Mouse (Mus musculus) forebrain, embryonic 10.5 days (tissue): ENCODE data around the gene Ckmt2. TPM values are rescaled to one million over a fixed set of nuclear protein-coding genes. Genes with fewer than 3 reads are reported as not detected.

Experiments
- DNase-seq: peaks from one replicate; pipeline ENCODE4 v3.0.0-alpha.2; 2017; ENCODE audit warnings: low spot score; ENCODE audit errors: extremely low spot score
- H3K27ac ChIP-seq: fragments of 300-500 bp; sonication (generic); 2 replicates; pipeline ENCODE4 v1.5.1; 2016; ENCODE audit warnings: mild to moderate bottlenecking
- H3K27me3 ChIP-seq: fragments of 300-500 bp; sonication (generic); 2 replicates; pipeline ENCODE4 v1.6.1; 2016; ENCODE audit warnings: mild to moderate bottlenecking; ENCODE audit not compliant: poor library complexity, severe bottlenecking
- H3K36me3 ChIP-seq: fragments of 300-500 bp; sonication (generic); replicated peaks from 2 replicates; pipeline ENCODE4 v1.6.1; 2016; ENCODE audit warnings: mild to moderate bottlenecking, moderate library complexity
- H3K4me1 ChIP-seq: fragments of 300-500 bp; sonication (generic); 2 replicates; pipeline ENCODE4 v1.6.1; 2016
- H3K4me3 ChIP-seq: fragments of 300-500 bp; sonication (generic); 2 replicates; pipeline ENCODE4 v1.5.1; 2016; ENCODE audit warnings: mild to moderate bottlenecking, moderate library complexity
- H3K9me3 ChIP-seq: fragments of 300-500 bp; sonication (generic); 2 replicates; pipeline ENCODE4 v1.6.1; 2016; ENCODE audit warnings: mild to moderate bottlenecking, moderate library complexity
- WGBS: fragments of 180-500 bp; shearing (Covaris S2); methylation state at CpG from one replicate; pipeline ENCODE4 v1.1.7; 2016; 5-methylcytosine and 5-hydroxymethylcytosine counted together
- polyA plus RNA-seq: library from polyadenylated mRNA; unstranded; fragments of >200 nt; fragmentation: Nextera tagmentation; extraction: Ambion mirVana; gene quantifications from 2 replicates; pipeline ENCODE4 v1.2.1, GENCODE M21; 2016

Gene Ckmt2
- polyA plus RNA-seq, 1 experiment from 2014 or later: not detected

DNA sequence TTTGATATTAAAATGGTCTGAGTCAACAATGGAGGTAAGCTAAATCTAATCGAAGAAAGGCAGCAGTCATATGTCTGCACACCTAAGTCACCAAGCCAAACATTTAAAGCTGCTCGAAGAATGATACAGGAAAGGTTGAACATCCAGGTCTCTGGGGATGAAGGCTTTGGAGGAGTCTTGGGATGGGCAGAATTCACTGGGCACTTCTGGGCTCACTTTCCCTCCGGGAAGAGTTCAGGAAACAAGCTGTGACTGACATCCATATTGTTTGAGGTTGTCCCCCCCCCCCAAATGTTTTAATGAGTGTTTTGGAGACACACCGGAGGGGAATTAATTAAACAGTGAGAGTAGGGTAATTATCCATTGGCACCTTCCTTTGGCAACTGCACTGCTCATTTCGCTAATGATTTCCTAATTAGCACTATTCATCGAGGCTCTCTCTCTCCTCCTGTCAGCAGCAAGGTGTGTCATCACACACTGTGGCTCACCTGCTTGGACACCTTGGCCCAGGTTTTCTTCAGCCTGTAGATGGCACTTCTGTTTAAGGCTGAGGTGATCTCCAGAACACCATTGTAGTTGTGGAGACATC lies 13.4 kb upstream of the Ckmt2 start:
- Histone ChIP-seq H3K27ac (no peak overlapping the region), H3K4me3 (no peak overlapping the region), H3K4me1 (no peaks in the 10 kb centered on the region), H3K9me3 (no peaks in the 10 kb centered on the region), H3K36me3 (no peaks in the 10 kb centered on the region), H3K27me3 (no peaks in the 10 kb centered on the region)
- DNase-seq: no peak
- 81% methylated on average over 6 of the region's 6 CpGs for WGBS

DNA sequence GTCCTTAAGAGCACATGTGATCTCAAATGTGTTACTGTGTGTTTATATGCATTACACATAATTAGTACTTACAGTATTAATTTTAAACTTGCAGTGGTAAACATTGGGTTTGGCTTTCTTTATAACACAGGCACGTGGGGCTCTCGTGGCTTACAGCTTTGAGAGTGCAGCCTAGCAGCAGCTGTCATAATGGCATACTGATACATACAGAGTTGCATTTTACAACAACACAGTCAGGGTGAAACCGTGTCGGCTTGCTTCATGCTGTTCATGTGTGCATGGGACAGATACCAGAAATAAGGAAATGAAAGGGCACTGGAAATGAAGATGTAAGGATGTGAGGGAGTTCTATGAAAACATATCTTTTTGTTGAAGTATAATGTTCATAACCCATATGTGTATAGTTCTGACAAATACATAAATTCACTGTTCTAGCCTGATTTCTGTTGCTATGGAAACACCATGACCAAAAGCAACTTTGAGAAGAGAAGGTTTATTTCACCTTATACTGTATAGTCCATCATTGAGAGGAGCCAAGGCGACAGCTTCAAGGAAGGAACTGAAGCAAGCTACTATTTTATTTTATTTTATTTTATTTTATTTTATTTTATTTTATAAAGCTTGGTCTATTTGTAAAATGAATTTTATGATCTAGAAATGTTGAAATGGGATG lies 8.2 kb upstream of the Ckmt2 start:
- Histone ChIP-seq H3K4me1 (no peaks in the 10 kb centered on the region), H3K27ac (no peak overlapping the region), H3K4me3 (no peak overlapping the region), H3K36me3 (no peaks in the 10 kb centered on the region), H3K27me3 (no peaks in the 10 kb centered on the region), H3K9me3 (no peaks in the 10 kb centered on the region)
- DNase-seq: no peak
- WGBS: 93% methylated on average over 5 of the region's 5 CpGs

GRCm38 (mm10) chr13:91881837-91882480 lies 5.3 kb upstream of the Ckmt2 start:
- Histone ChIP-seq H3K27me3 (no peaks in the 10 kb centered on the region), H3K36me3 (no peaks in the 10 kb centered on the region), H3K4me1 (no peaks in the 10 kb centered on the region), H3K4me3 (no peak overlapping the region), H3K9me3 (no peaks in the 10 kb centered on the region), H3K27ac (no peak overlapping the region)
- 64% methylated on average over 9 of the region's 9 CpGs for whole genome bisulfite sequencing
- peak; percentile 46 for DNase-seq

DNA sequence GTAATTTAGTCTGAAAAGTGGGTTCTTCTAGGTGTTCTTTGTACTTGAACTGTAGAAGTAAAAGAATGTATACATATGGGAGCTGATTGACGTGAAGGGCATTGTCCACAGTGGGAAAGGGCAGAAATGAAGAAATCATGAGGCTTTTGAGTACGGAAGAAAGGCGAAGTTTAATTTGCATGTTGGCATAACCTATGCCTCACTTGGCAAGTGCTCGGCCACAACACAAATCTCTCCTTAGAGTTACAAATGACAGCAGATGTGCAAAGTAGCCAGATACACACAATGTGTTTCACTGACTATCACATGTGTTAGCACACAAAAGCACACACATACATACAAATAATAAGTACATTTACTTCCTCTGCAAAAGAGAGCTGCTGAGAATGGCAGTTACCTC lies 3.6 kb upstream of the Ckmt2 start:
- no peak overlapping the region for H3K4me3 ChIP-seq
- 93% methylated on average over 4 of the region's 4 CpGs for WGBS
- DNase-seq: no peak

DNA sequence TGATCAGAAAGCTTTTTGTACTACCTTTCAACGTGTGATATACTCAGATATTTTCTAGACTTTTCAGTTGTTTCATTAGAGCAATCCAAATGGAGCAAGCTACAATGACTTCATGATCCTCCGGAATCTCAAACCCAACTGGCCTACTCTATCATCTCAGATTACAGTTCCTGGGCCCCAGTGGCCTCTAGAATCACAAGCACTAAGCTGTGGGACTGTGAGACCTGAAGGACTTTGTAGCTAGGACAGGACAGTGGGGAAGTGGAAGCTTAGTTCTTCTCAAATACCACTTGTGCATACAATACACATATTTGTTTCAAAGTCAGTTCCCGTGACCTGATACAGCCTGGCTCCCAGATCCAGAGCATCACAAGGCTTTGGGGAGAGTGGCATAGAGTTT lies 1.3 kb upstream of the Ckmt2 start:
- no peaks in the 10 kb centered on the region for H3K4me1 ChIP-seq
- WGBS: 92% methylated on average over 3 of the region's 3 CpGs
- DNase-seq: no peak

More for the DNA sequence above, 3.6 kb upstream of the Ckmt2 start:
- H3K27me3 ChIP-seq: no peaks in the 10 kb centered on the region
- H3K36me3 ChIP-seq: no peaks in the 10 kb centered on the region
- H3K9me3 ChIP-seq: no peaks in the 10 kb centered on the region
- H3K27ac ChIP-seq: no peak overlapping the region
- no peaks in the 10 kb centered on the region for H3K4me1 ChIP-seq

GRCm38 (mm10) chr13:91877350-91877749 lies 665 bp upstream of the Ckmt2 start:
- Histone ChIP-seq H3K4me1 (no peaks in the 10 kb centered on the region), H3K9me3 (no peaks in the 10 kb centered on the region), H3K27ac (no peak overlapping the region), H3K36me3 (no peaks in the 10 kb centered on the region), H3K27me3 (no peaks in the 10 kb centered on the region), H3K4me3 (no peak overlapping the region)
- WGBS: 88% methylated on average over 10 of the region's 10 CpGs
- DNase-seq: no peak

More for the DNA sequence above, 1.3 kb upstream of the Ckmt2 start:
- no peak overlapping the region for H3K4me3 ChIP-seq
- H3K27ac ChIP-seq: no peak overlapping the region
- H3K36me3 ChIP-seq: no peaks in the 10 kb centered on the region
- H3K9me3 ChIP-seq: no peaks in the 10 kb centered on the region
- no peaks in the 10 kb centered on the region for H3K27me3 ChIP-seq

GRCm38 (mm10) chr13:91875581-91875980 lies 1.1 kb downstream of the Ckmt2 start:
- Histone ChIP-seq H3K9me3 (no peaks in the 10 kb centered on the region), H3K36me3 (no peaks in the 10 kb centered on the region), H3K27me3 (no peaks in the 10 kb centered on the region), H3K4me1 (no peaks in the 10 kb centered on the region), H3K27ac (no peak overlapping the region), H3K4me3 (no peak overlapping the region)
- WGBS: 72% methylated on average over 2 of the region's 2 CpGs
- DNase-seq: no peak

- no peak overlapping the region for H3K27ac ChIP-seq
- H3K4me3 ChIP-seq: no peak overlapping the region
- no peaks in the 10 kb centered on the region for H3K4me1 ChIP-seq
- H3K27me3 ChIP-seq: no peaks in the 10 kb centered on the region
- H3K36me3 ChIP-seq: no peaks in the 10 kb centered on the region
- DNase-seq: no peak
- H3K9me3 ChIP-seq: no peaks in the 10 kb centered on the region
- WGBS: 88% methylated on average over 7 of the region's 7 CpGs
These were observed 2.1 kb downstream of the Ckmt2 start for GRCm38 (mm10) chr13:91874565-91874964.

DNA sequence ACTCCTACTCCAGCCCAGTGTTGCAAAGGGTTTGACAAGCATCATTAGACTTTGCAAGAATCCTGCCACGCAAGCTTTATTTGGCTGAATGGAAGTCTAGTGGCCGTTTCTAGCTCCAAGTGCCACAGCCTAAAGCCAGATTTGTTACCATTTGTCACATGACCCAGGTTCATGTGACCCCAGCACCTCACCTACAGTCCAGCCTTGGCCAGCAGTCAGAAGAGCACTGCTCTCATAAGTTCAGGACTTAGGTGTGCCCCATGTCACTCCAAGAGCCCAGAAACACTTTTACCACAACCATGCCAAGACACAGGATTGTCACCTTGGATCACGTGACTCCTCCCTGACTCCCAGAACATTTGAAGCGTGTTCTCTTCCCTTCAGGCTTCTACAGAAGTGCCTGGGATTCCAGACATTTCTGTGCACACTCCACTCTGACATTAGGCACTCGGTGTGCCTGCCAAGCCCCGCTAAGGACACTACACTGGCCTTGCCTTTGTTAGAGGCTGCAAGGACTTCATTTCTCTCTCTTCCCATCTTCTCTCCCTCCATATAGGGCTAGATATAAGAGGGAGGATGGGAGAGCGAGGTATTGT lies 2.9 kb downstream of the Ckmt2 start:
- Histone ChIP-seq H3K36me3 (no peaks in the 10 kb centered on the region), H3K27me3 (no peaks in the 10 kb centered on the region), H3K4me1 (no peaks in the 10 kb centered on the region), H3K4me3 (no peak overlapping the region), H3K27ac (no peak overlapping the region), H3K9me3 (no peaks in the 10 kb centered on the region)
- 83% methylated on average over 7 of the region's 7 CpGs for WGBS
- no peak for DNase-seq

DNA sequence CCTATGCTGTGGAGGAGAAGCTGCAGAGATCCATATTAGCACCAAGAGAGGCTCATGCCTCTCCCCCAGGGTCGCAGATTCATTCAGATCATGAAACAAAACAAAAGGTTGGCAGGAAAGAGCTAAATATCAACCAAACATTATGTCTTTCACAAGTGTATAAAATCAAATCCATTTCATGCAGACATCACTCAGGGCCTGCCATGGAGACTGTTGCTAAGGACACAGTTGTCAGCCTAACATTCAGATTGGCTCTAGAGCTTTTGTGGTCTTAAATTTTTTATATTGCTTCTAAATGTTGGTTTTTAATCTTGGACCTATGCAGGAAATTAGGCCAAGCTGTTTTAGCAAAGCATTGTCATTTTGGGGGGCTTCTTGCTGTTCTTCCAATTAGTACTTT lies 8.1 kb downstream of the Ckmt2 start:
- no peaks in the 10 kb centered on the region for H3K4me1 ChIP-seq
- H3K4me3 ChIP-seq: no peak overlapping the region
- 81% methylated on average over 1 of the region's 1 CpGs for WGBS
- no peaks in the 10 kb centered on the region for H3K36me3 ChIP-seq
- no peak for DNase-seq
- H3K9me3 ChIP-seq: no peaks in the 10 kb centered on the region
- H3K27ac ChIP-seq: no peak overlapping the region
- no peaks in the 10 kb centered on the region for H3K27me3 ChIP-seq

GRCm38 (mm10) chr13:91858835-91859234 lies 17.9 kb downstream of the Ckmt2 start:
- Histone ChIP-seq H3K4me1 (peaks cover 8% of the 10 kb centered on the region), H3K36me3 (no peaks in the 10 kb centered on the region), H3K4me3 (no peak overlapping the region), H3K27ac (no peak overlapping the region), H3K27me3 (no peaks in the 10 kb centered on the region), H3K9me3 (no peaks in the 10 kb centered on the region)
- 86% methylated on average over 7 of the region's 7 CpGs for whole genome bisulfite sequencing
- peak; percentile 13 for DNase-seq

DNA sequence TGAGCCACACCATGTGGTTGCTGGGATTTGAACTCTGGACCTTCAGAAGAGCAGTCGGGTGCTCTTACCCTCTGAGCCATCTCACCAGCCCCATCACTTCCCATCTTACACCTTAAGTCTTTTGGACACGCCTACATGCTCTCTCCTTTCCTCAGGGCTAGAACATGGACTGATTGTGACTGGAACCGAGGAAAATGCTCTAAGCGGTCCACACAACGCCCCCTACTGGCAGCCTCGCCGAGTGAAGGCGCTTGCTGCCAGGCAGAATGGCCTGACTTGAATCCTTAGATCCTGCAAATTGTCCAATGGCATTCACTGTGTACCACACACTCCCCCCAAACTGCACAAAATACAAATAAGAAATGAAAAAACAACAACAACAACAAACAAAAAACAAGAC lies 19.3 kb downstream of the Ckmt2 start:
- H3K4me3 ChIP-seq: no peak overlapping the region
- DNase-seq: peak; percentile 10

DNA sequence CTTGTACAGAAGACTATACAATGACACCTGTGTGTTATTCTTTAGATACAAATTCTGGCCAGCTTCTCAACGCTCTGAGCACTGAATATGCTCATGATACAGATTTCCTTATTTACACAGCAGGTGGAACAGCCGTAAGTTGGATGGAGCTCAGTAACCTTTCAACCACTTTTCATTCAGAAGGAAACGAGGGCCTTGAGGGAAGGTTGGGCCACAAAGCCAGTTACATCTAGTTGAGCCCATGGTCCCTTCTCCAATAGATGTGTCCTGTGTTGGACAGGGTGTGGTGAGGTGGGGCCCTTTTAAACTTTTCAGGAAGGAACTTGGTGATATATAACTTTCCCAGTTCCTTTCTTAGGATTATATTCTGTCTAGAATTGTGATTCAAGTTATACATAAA lies 22.3 kb downstream of the Ckmt2 start:
- DNase-seq: peak; percentile 8
- no peaks in the 10 kb centered on the region for H3K36me3 ChIP-seq
- peaks cover 8% of the 10 kb centered on the region for H3K4me1 ChIP-seq
- no peaks in the 10 kb centered on the region for H3K9me3 ChIP-seq
- H3K4me3 ChIP-seq: no peak overlapping the region
- no peaks in the 10 kb centered on the region for H3K27me3 ChIP-seq
- WGBS: 85% methylated on average over 3 of the region's 3 CpGs
- H3K27ac ChIP-seq: no peak overlapping the region

More for the DNA sequence above, 19.3 kb downstream of the Ckmt2 start:
- Histone ChIP-seq H3K27me3 (no peaks in the 10 kb centered on the region), H3K9me3 (no peaks in the 10 kb centered on the region), H3K36me3 (no peaks in the 10 kb centered on the region), H3K4me1 (peaks cover 8% of the 10 kb centered on the region), H3K27ac (no peak overlapping the region)
- 77% methylated on average over 8 of the region's 8 CpGs for WGBS
